Mouse (Mus musculus) embryonic facial prominence, embryonic 14.5 days (tissue): ENCODE results near the gene Gm7995. TPM values are rescaled to one million over a fixed set of nuclear protein-coding genes. Genes with fewer than 3 reads are reported as not detected.
"Not testable (repeated sequence)": the region's sequence is repeated elsewhere in the genome, so short reads cannot be mapped to it uniquely, and the experiment has no call there.

Experiments
- ATAC-seq: fragments of 200-750 bp; cut with Nextera tagmentation; 2 replicates; pipeline ENCODE4 v1.8.0; 2017; ENCODE audit warnings: low read depth, moderate number of reproducible peaks, moderate TSS enrichment
- DNase-seq: peaks from one replicate; pipeline ENCODE4 v3.0.0-alpha.2; 2015; ENCODE audit warnings: low spot score
- H3K27ac ChIP-seq: fragments of 300-500 bp; sonication (generic); replicated peaks from 2 replicates; pipeline ENCODE4 v1.5.1; 2014; ENCODE audit warnings: low read depth, mild to moderate bottlenecking, low read length, moderate library complexity
- H3K27me3 ChIP-seq: fragments of 300-500 bp; sonication (generic); replicated peaks from 2 replicates; pipeline ENCODE4 v1.6.1; 2014; ENCODE audit warnings: low read length; ENCODE audit not compliant: control insufficient read depth, insufficient read depth
- H3K36me3 ChIP-seq: fragments of 300-500 bp; sonication (generic); 2 replicates; pipeline ENCODE4 v1.6.1; 2014; ENCODE audit warnings: low read length, mixed read lengths; ENCODE audit not compliant: control insufficient read depth, insufficient read depth
- H3K4me1 ChIP-seq: fragments of 300-500 bp; sonication (generic); 2 replicates; pipeline ENCODE4 v1.6.1; 2014; ENCODE audit warnings: antibody characterized with exemption, low read length; ENCODE audit not compliant: control insufficient read depth, insufficient read depth
- H3K4me2 ChIP-seq: fragments of 300-500 bp; sonication (generic); 2 replicates; pipeline ENCODE4 v1.6.1; 2014; ENCODE audit warnings: low read depth, mild to moderate bottlenecking, low read length, moderate library complexity, mixed read lengths
- H3K4me3 ChIP-seq: fragments of 300-500 bp; sonication (generic); 2 replicates; pipeline ENCODE4 v1.5.1; 2014; ENCODE audit warnings: low read depth, mild to moderate bottlenecking, low read length
- H3K9ac ChIP-seq: fragments of 300-500 bp; sonication (generic); 2 replicates; pipeline ENCODE4 v1.6.1; 2014; ENCODE audit warnings: low read depth, mild to moderate bottlenecking, low read length, moderate library complexity, mixed read lengths
- H3K9me3 ChIP-seq: fragments of 300-500 bp; sonication (generic); 2 replicates; pipeline ENCODE4 v1.6.1; 2016; ENCODE audit warnings: low read length; ENCODE audit not compliant: control insufficient read depth
- WGBS: fragments of 180-500 bp; shearing (Covaris S2); extraction: QIAGEN DNeasy Blood & Tissue Kit; methylation state at CpG from one replicate; pipeline ENCODE4 v1.1.7; 2014; 5-methylcytosine and 5-hydroxymethylcytosine counted together
- microRNA-seq: library from miRNA; unstranded; fragments of <30 nt; microRNA quantifications from one replicate; pipeline ENCODE4, GENCODE M21; 2016; ENCODE audit warnings: borderline number of aligned reads
- polyA plus RNA-seq: library from polyadenylated mRNA; unstranded; fragments of >200 nt; fragmentation: Nextera tagmentation; extraction: Ambion mirVana; gene quantifications from 2 replicates; pipeline ENCODE4 v1.2.1, GENCODE M21; 2014

Gm7995 gene
- polyA plus RNA-seq: not detected in 2 replicates

GRCm38 (mm10) chr14:42309910-42310309 lies at the start of gene Gm7995:
Gm7995 (plus strand) TSS chr14:42310210.
- not testable (repeated sequence) for H3K9me3 ChIP-seq, H3K36me3 ChIP-seq, H3K4me2 ChIP-seq, H3K27ac ChIP-seq, H3K4me1 ChIP-seq, H3K4me3 ChIP-seq, H3K27me3 ChIP-seq, DNase-seq, H3K9ac ChIP-seq, ATAC-seq
- no CpG with 5 or more reads among the region's 1 CpGs for WGBS

DNA sequence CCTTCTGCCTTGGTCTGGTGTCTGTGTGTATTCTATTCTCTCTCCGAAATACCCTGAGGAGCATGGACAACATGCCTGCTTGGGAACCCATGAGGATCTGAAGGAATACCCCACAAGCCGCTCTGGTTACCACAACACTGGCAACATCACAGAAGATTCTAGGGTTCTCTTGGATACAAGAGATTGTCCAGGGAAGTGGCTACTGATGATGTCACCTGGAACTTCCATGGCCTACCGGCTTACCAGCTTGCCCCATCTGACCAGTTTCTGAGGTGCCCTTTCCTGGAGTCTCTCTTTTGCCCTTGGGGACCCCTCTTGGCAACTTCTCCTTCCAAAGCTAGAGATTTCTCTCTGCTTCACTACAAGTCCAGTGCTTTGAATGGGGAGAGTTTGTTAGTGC lies 12.8 kb upstream of the Gm7995 start, which contains the start of gene Gm9611:
Gm9611 (minus strand) TSS at position 101 of the 400 bp plus-strand sequence.
- no CpG with 5 or more reads among the region's 3 CpGs for WGBS
- not testable (repeated sequence) for H3K4me3 ChIP-seq, H3K9me3 ChIP-seq, H3K27me3 ChIP-seq, DNase-seq, H3K27ac ChIP-seq, H3K4me2 ChIP-seq, H3K36me3 ChIP-seq, H3K4me1 ChIP-seq, H3K9ac ChIP-seq, ATAC-seq

Small RNAs within 50 kb of the gene (microRNA-seq; reads per million reads assigned to microRNA genes)
- gene Gm25208 (not detected), gene Gm25892 (not detected)

Other genes starting within 250 kb of the Gm7995 start
- not detected in 2 replicates for gene Gm7951, start 192.8 kb upstream of the Gm7995 start, polyA plus RNA-seq
- gene Gm17027, start 147.6 kb upstream of the Gm7995 start, polyA plus RNA-seq: not detected in 2 replicates
- not detected in 2 replicates for gene Gm3573, start 119.4 kb upstream of the Gm7995 start, polyA plus RNA-seq
- not detected in 2 replicates for gene Gm17026, start 50.2 kb upstream of the Gm7995 start, polyA plus RNA-seq
- gene Gm9611, start 12.9 kb upstream of the Gm7995 start, polyA plus RNA-seq: not detected in 2 replicates
- not detected in 2 replicates for gene Gm8005, start 129.5 kb downstream of the Gm7995 start, polyA plus RNA-seq
- gene Gm8011, start 153.7 kb downstream of the Gm7995 start, polyA plus RNA-seq: not detected in 2 replicates
- not detected in 2 replicates for gene Gm8020, start 192.1 kb downstream of the Gm7995 start, polyA plus RNA-seq
- gene Gm8024, start 214.1 kb downstream of the Gm7995 start, polyA plus RNA-seq: not detected in 2 replicates